Mouse (Mus musculus) midbrain, postnatal 0 days (tissue): ENCODE data around the gene Atp6v1g1. TPM values are rescaled to one million over a fixed set of nuclear protein-coding genes. Genes with fewer than 3 reads are reported as not detected.
A peak's percentile ranks its signal among the peaks of the same experiment; 100 is the strongest.

Experiments
- ATAC-seq: fragments of 200-750 bp; cut with Nextera tagmentation; 2 replicates; pipeline ENCODE4 v1.8.0; 2017; ENCODE audit warnings: moderate number of reproducible peaks, mild to moderate bottlenecking, moderate TSS enrichment, moderate library complexity; ENCODE audit not compliant: low FRiP score
- DNase-seq: peaks from one replicate; pipeline ENCODE4 v3.0.0-alpha.2; 2015; ENCODE audit warnings: low spot score
- H3K27ac ChIP-seq: fragments of 300-500 bp; sonication (generic); 2 replicates; pipeline ENCODE4 v1.5.1; 2014; ENCODE audit warnings: low read depth, mild to moderate bottlenecking, low read length, mixed read lengths
- H3K27me3 ChIP-seq: fragments of 300-500 bp; sonication (generic); 2 replicates; pipeline ENCODE4 v1.6.1; 2014; ENCODE audit warnings: low read length, control low read depth, mixed read lengths; ENCODE audit not compliant: insufficient read depth
- H3K36me3 ChIP-seq: fragments of 300-500 bp; sonication (generic); 2 replicates; pipeline ENCODE4 v1.6.1; 2014; ENCODE audit warnings: low read length, control low read depth, mixed read lengths; ENCODE audit not compliant: insufficient read depth
- H3K4me1 ChIP-seq: fragments of 300-500 bp; sonication (generic); 2 replicates; pipeline ENCODE4 v1.6.1; 2014; ENCODE audit warnings: mild to moderate bottlenecking, control low read depth, antibody characterized with exemption, low read length, mixed read lengths; ENCODE audit not compliant: insufficient read depth
- H3K4me2 ChIP-seq: fragments of 300-500 bp; sonication (generic); 2 replicates; pipeline ENCODE4 v1.6.1; 2014; ENCODE audit warnings: low read depth, mild to moderate bottlenecking, low read length, mixed read lengths; ENCODE audit not compliant: poor library complexity, severe bottlenecking
- H3K4me3 ChIP-seq: fragments of 300-500 bp; sonication (generic); 2 replicates; pipeline ENCODE4 v1.5.1; 2014; ENCODE audit warnings: low read depth, mild to moderate bottlenecking, low read length, moderate library complexity
- H3K9ac ChIP-seq: fragments of 300-500 bp; sonication (generic); replicated peaks from 2 replicates; pipeline ENCODE4 v1.6.1; 2014; ENCODE audit warnings: mild to moderate bottlenecking, low read length, moderate library complexity, mixed read lengths; ENCODE audit not compliant: poor library complexity, severe bottlenecking
- H3K9me3 ChIP-seq: fragments of 300-500 bp; sonication (generic); 2 replicates; pipeline ENCODE4 v1.6.1; 2016; ENCODE audit warnings: low read length, control low read depth
- CTCF ChIP-seq: IDR thresholded peaks from 2 replicates; pipeline ENCODE4 v1.5.1; 2016; ENCODE audit warnings: antibody characterized with exemption, mild to moderate bottlenecking
- WGBS: fragments of 180-500 bp; shearing (Covaris S2); extraction: QIAGEN DNeasy Blood & Tissue Kit; methylation state at CpG from one replicate; pipeline ENCODE4 v1.1.7; 2014; 5-methylcytosine and 5-hydroxymethylcytosine counted together
- polyA plus RNA-seq: library from polyadenylated mRNA; unstranded; fragments of >200 nt; fragmentation: Nextera tagmentation; extraction: Ambion mirVana; gene quantifications from 2 replicates; pipeline ENCODE4 v1.2.1, GENCODE M21; 2015
- total RNA-seq: library from RNA; depleted of rRNA; stranded (reverse); fragments of >200 nt; gene quantifications from 2 replicates; pipeline ENCODE4 v1.2.3, GENCODE M21; 2014

Gene Atp6v1g1
- total and polyA plus RNA-seq, 2 experiments from 2014 or later, result 142 to 357 TPM

DNA sequence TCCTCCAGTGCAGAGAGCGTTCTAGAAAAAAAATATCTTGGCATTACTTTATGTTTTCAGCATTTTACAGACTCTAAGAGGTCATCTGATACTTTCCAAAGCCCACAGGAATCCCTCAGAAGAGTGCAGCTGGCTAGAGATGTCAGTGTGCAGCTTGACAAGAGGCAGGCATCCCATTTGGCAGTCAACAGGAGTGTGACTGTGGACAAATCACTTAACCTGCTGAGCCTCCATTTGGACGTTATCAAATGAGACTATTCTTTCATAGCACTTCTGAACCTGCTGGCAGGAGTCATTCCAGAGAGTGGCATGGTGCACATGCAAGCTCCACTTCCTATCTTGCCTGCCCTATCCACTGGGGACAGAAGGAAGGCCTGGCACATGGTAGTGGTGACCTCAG lies 2.4 kb upstream of the Atp6v1g1 start:
- ATAC-seq, result no peak

DNA sequence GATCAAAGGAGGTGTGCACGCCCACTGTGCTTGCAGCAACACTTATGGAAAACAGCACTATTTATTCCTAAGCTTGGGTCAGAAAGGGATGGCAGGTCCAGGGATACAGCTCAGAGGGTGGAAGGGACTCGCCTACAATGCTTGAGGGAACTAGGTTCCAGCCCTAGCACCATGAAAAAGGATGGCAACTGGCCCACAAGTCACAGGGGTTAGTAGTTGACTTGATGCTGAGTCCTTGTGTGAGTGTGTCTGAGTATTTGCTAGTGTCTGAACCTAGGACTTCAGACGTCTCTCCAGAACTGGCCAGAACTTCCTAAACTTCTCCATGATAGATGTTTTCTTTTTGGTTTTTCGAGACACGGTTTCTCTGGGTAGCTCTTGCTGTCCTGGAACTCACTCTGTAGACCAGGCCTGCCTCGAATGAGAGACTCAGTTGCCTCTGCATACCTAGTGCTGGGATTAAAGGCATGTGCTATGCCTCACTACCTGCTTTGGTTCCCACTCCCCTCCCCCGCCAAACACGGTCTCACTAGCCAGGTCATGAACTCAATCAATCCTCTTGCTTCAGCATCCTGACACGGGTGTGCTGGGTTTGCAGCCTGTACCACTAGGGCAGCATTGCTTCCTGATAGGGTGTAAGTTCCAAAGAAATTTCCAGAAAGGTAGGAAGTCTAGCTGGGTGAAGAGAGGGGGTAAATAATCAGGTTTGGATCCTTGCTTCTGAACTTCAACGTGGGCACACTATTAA lies 652 bp upstream of the Atp6v1g1 start:
- Histone ChIP-seq H3K36me3 (no peaks in the 10 kb centered on the region), H3K9me3 (no peaks in the 10 kb centered on the region), H3K4me2 (peak overlapping the region; percentile 66), H3K4me3 (peak overlapping the region; percentile 79), H3K27me3 (no peaks in the 10 kb centered on the region), H3K4me1 (peaks cover 10% of the 10 kb centered on the region), H3K27ac (peak overlapping the region; percentile 78), H3K9ac (0 out of 2 replicates have a peak overlapping the region, but pooled peaks have one; percentile 83)
- WGBS, result 63% methylated on average over 10 of the region's 10 CpGs
- peak; percentile 44 for TF ChIP-seq CTCF
- DNase-seq (no peak), ATAC-seq (peak; percentile 69)

More for the DNA sequence above, 2.4 kb upstream of the Atp6v1g1 start:
- H3K4me3 ChIP-seq, result no peak overlapping the region
- H3K27me3 ChIP-seq, result no peaks in the 10 kb centered on the region
- WGBS, result 82% methylated on average over 2 of the region's 2 CpGs
- H3K9ac ChIP-seq, result no peak overlapping the region
- no peak overlapping the region for H3K4me2 ChIP-seq
- no peak for TF ChIP-seq CTCF
- H3K4me1 ChIP-seq, result peaks cover 9% of the 10 kb centered on the region
- H3K9me3 ChIP-seq, result no peaks in the 10 kb centered on the region
- no peak for DNase-seq
- H3K36me3 ChIP-seq, result no peaks in the 10 kb centered on the region
- H3K27ac ChIP-seq, result no peak overlapping the region

DNA sequence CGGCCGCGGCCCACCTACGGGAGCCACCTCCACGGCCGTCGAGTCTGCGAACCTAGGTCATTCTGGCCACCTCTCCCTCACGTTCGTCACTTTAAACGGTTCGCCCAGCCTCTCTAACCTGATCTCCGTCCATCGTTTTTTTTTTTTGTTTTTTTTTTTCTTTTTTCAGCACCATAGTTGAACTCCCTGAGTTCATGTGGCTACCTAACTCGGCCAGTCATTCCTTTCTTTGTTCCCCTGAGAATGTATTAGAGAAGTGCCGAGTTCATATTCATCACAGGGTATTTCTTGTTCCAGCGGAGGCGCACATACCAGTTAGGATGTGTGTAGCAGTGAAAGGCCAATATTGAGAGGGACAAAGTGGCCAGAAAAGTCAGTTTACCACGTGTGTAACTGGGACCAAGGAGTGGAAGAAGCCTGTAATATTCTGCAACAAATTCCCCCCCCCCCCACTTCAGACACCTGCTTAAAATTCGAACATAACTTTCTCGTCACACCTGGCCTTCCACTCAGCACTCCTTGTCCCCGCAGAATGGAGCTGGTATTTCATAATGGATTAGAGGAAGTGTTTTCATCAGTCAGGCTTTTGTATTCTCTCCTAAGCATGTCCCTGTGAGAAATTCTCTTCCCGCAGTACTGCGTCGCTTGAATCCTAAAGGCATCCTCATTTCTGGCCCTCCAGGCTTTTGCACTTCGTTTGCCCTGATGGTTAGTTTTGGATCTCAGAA lies 823 bp downstream of the Atp6v1g1 start:
- no peaks in the 10 kb centered on the region for H3K9me3 ChIP-seq
- peak overlapping the region; percentile 83 for H3K9ac ChIP-seq
- ATAC-seq (no peak; the same call in 1 of the 2 replicates), DNase-seq (no peak)
- 0 out of 2 replicates have a peak, but pooled peaks cover 5% of the 10 kb centered on the region for H3K36me3 ChIP-seq
- peaks cover 10% of the 10 kb centered on the region for H3K4me1 ChIP-seq
- peak overlapping the region; percentile 66 for H3K4me2 ChIP-seq
- H3K27me3 ChIP-seq, result no peaks in the 10 kb centered on the region
- 11% methylated on average over 26 of the region's 26 CpGs for WGBS
- TF ChIP-seq CTCF, result no peak
- H3K27ac ChIP-seq, result peak overlapping the region; percentile 78
- H3K4me3 ChIP-seq, result peak overlapping the region; percentile 79

DNA sequence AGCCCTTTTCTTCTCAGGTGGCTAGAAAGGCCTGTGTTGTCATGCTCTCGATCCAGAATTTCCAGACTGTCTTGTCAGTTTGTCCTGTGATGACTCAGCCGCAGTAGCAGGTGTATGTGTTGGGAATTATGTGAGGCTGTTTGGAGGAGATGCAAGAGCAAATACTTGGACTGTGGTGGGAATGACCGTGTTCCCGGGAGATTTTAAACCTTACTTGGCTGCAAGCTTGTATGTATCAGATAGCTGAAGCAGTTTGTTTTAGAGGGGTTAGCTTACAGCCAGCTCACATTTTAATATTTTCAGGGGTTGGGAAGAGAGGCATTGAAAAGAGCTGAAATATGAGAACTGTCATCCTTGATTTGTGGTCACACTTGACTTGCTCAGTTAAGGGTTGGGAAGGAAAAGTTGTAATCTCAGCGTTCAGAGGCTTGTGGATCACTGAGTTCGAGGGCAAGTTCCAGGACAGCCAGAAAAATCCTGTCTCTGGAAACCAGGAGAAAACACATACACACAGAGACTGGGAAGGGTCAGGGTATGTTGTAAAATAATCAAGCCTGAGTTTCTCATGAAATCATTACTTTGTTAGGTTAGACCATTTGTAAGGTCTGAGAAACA lies 2.0 kb downstream of the Atp6v1g1 start:
- peak overlapping the region; percentile 9; the same call in 1 of the 2 replicates for H3K4me3 ChIP-seq
- ATAC-seq, result no peak
- no peak for TF ChIP-seq CTCF
- H3K36me3 ChIP-seq, result peaks cover 15% of the 10 kb centered on the region
- peaks cover 10% of the 10 kb centered on the region for H3K4me1 ChIP-seq
- H3K27me3 ChIP-seq, result no peaks in the 10 kb centered on the region
- H3K9me3 ChIP-seq, result no peaks in the 10 kb centered on the region
- peak overlapping the region; percentile 66 for H3K4me2 ChIP-seq
- no peak for DNase-seq
- 74% methylated on average over 6 of the region's 6 CpGs for WGBS
- H3K9ac ChIP-seq, result 0 out of 2 replicates have a peak overlapping the region, but pooled peaks have one; percentile 0
- no peak overlapping the region for H3K27ac ChIP-seq

DNA sequence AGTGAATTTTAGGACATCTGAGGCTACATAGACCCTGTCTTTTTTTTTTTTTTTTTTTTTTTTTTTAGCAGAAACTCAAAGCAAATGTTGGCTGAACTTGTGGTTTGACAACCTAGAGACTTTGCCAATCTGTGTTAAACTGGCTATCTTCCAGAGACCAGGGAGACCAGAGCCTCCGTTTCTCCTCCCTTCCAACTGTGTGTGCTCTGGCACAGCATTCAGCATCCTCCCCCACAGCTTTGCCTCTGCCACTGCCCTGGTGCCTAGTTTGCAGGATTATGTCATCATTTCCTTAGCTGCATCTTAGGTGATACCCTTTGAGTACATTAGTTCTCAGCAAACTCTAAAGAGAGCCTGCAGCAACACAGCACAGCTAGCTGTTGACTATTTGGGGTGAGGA lies 3.2 kb downstream of the Atp6v1g1 start:
- H3K27ac ChIP-seq, result no peak overlapping the region
- H3K9me3 ChIP-seq, result no peaks in the 10 kb centered on the region
- H3K4me1 ChIP-seq, result peaks cover 10% of the 10 kb centered on the region
- ATAC-seq, result no peak
- WGBS, result 43% methylated on average over 1 of the region's 1 CpGs
- no peaks in the 10 kb centered on the region for H3K27me3 ChIP-seq
- peaks cover 24% of the 10 kb centered on the region for H3K36me3 ChIP-seq
- DNase-seq, result no peak
- no peak overlapping the region for H3K9ac ChIP-seq
- H3K4me3 ChIP-seq, result no peak overlapping the region
- no peak for TF ChIP-seq CTCF
- H3K4me2 ChIP-seq, result no peak overlapping the region
